Comparison of ENCODE assay signal across 20 mouse cellular contexts in genomic region chr12:105064168-105064567, GRCm38 (mm10). TPM values are rescaled to one million over a fixed set of nuclear protein-coding genes. Genes with fewer than 3 reads are reported as not detected.
DNase-seq lines count a peak whose midpoint lies in the region; ATAC-seq and TF ChIP-seq lines count a peak whose summit lies in the region.
"Had no signal": no experiment of that assay in that cellular context is flagged by ENCODE, and none has a peak within 500 bp of the region (broad histone marks: within the 10 kb centered on the region; RNA-seq: fewer than 3 reads in every experiment).

No protein-coding gene starts in this region.

- no peak overlapping the region for H3K4me2 ChIP-seq in midbrain, embryonic 12.5 days (replicated peaks)
- H3K4me2 ChIP-seq in midbrain, postnatal 0 days (ENCODE audit: low read depth, low read length, poor library complexity, severe bottlenecking): no peak overlapping the region
- H3K4me2 ChIP-seq in neural tube, embryonic 15.5 days: no peak overlapping the region
- H3K4me2 ChIP-seq: heart, embryonic 12.5 days; kidney, embryonic 15.5 days; limb, embryonic 13.5 days; liver, embryonic 12.5 days had no signal

- H3K4me1 ChIP-seq in midbrain, embryonic 12.5 days: peaks cover 3% of the 10 kb centered on the region; the same call in 1 of the 2 replicates
- no peaks in the 10 kb centered on the region for H3K4me1 ChIP-seq in midbrain, postnatal 0 days (ENCODE audit: insufficient read depth, low read length)
- peaks cover 13% of the 10 kb centered on the region for H3K4me1 ChIP-seq in neural tube, embryonic 15.5 days
- H3K4me1 ChIP-seq: heart, embryonic 12.5 days; kidney, embryonic 15.5 days; liver, embryonic 12.5 days had no signal

- peak; percentile 78 for ATAC-seq in frontal cortex, adult (ENCODE audit: low TSS enrichment)
- no peak for ATAC-seq in midbrain, embryonic 12.5 days (ENCODE audit: low FRiP score, low read depth)
- no peak for ATAC-seq in midbrain, postnatal 0 days (ENCODE audit: low FRiP score)
- no peak; the same call in 1 of the 2 replicates for ATAC-seq in neural tube, embryonic 15.5 days (ENCODE audit: low FRiP score)

- no peak for DNase-seq in frontal cortex, postnatal 25 days (ENCODE audit: low spot score in 2 of 2)
- no peak for DNase-seq in midbrain, postnatal 0 days (ENCODE audit: low spot score)
- DNase-seq in brain, adult 2 months (ENCODE audit: low read depth, low spot score): peak; percentile 53
- no peak for DNase-seq in adrenal gland, adult 18-20 months (ENCODE audit: low spot score in 2 of 2)
- DNase-seq: adrenal gland, adult 2 months; cerebellum, adult 11-12 months; gastrocnemius, postnatal 10 days; heart, postnatal 14 days; kidney, adult 11 months; kidney, postnatal 36 days; lung, adult 18-20 months; thymus, adult 2 months had no signal

- no peak overlapping the region for H3K9ac ChIP-seq in midbrain, embryonic 12.5 days (replicated peaks)
- no peak overlapping the region for H3K9ac ChIP-seq in midbrain, postnatal 0 days (replicated peaks; ENCODE audit: low read length, poor library complexity, severe bottlenecking)
- no peak overlapping the region for H3K9ac ChIP-seq in neural tube, embryonic 15.5 days (replicated peaks)
- H3K9ac ChIP-seq: heart, embryonic 12.5 days; kidney, embryonic 15.5 days; liver, embryonic 12.5 days had no signal

- no peaks in the 10 kb centered on the region for H3K9me3 ChIP-seq in midbrain, embryonic 12.5 days
- H3K9me3 ChIP-seq in midbrain, postnatal 0 days (ENCODE audit: low read length): no peaks in the 10 kb centered on the region
- no peaks in the 10 kb centered on the region for H3K9me3 ChIP-seq in neural tube, embryonic 15.5 days (replicated peaks)
- H3K9me3 ChIP-seq: forebrain, embryonic 10.5 days; heart, embryonic 12.5 days; kidney, embryonic 15.5 days; limb, embryonic 13.5 days; liver, embryonic 12.5 days had no signal

- H3K4me3 ChIP-seq in midbrain, embryonic 12.5 days: no peak overlapping the region
- no peak overlapping the region for H3K4me3 ChIP-seq in midbrain, postnatal 0 days (ENCODE audit: low read depth, low read length)
- no peak overlapping the region for H3K4me3 ChIP-seq in neural tube, embryonic 15.5 days (replicated peaks)
- H3K4me3 ChIP-seq: forebrain, embryonic 10.5 days; heart, embryonic 12.5 days; kidney, embryonic 15.5 days; limb, embryonic 13.5 days; liver, embryonic 12.5 days had no signal

- WGBS in midbrain, embryonic 12.5 days: 79% methylated on average over 4 of the region's 4 CpGs
- WGBS in midbrain, postnatal 0 days: 85% methylated on average over 4 of the region's 4 CpGs
- 82% methylated on average over 4 of the region's 4 CpGs for WGBS in neural tube, embryonic 15.5 days

- 0 out of 2 replicates have a peak overlapping the region, but pooled peaks have one; percentile 49 for H3K27ac ChIP-seq in midbrain, embryonic 12.5 days (replicated peaks)
- no peak overlapping the region for H3K27ac ChIP-seq in midbrain, postnatal 0 days (ENCODE audit: low read depth, low read length)
- H3K27ac ChIP-seq in neural tube, embryonic 15.5 days (replicated peaks): peak overlapping the region; percentile 78
- H3K27ac ChIP-seq: forebrain, embryonic 10.5 days; kidney, embryonic 15.5 days; limb, embryonic 13.5 days; liver, embryonic 12.5 days had no signal

- H3K27me3 ChIP-seq in midbrain, embryonic 12.5 days: no peaks in the 10 kb centered on the region
- no peaks in the 10 kb centered on the region for H3K27me3 ChIP-seq in midbrain, postnatal 0 days (ENCODE audit: insufficient read depth, low read length)
- no peaks in the 10 kb centered on the region for H3K27me3 ChIP-seq in neural tube, embryonic 15.5 days (replicated peaks)
- H3K27me3 ChIP-seq: heart, embryonic 12.5 days; kidney, embryonic 15.5 days; limb, embryonic 13.5 days; liver, embryonic 12.5 days had no signal

- H3K36me3 ChIP-seq in midbrain, embryonic 12.5 days: no peaks in the 10 kb centered on the region
- no peaks in the 10 kb centered on the region for H3K36me3 ChIP-seq in midbrain, postnatal 0 days (ENCODE audit: insufficient read depth, low read length)
- no peaks in the 10 kb centered on the region for H3K36me3 ChIP-seq in neural tube, embryonic 15.5 days
- H3K36me3 ChIP-seq: forebrain, embryonic 10.5 days; heart, embryonic 12.5 days; kidney, embryonic 15.5 days; limb, embryonic 13.5 days; liver, embryonic 12.5 days had no signal

- no peak for TF ChIP-seq CTCF in midbrain, postnatal 0 days (IDR thresholded peaks at IDR 0.05)

RNA-seq across cellular contexts. Expression of gene Glrx5, which starts 31.7 kb away (rescaled TPM):
- 161 and 165 TPM in 2 replicates for polyA plus RNA-seq in midbrain, embryonic 12.5 days (2016; fragmentation: Nextera tagmentation; extraction: Ambion mirVana)
- total RNA-seq in midbrain, postnatal 0 days (2014; rRNA removed): 35.8 and 50.9 TPM in 2 replicates
- polyA plus RNA-seq in midbrain, postnatal 0 days (2015; fragmentation: Nextera tagmentation; extraction: Ambion mirVana): 175 and 185 TPM in 2 replicates
- 174 and 186 TPM in 2 replicates for polyA plus RNA-seq in neural tube, embryonic 15.5 days (2015; fragmentation: Nextera tagmentation; extraction: Ambion mirVana)
- 100 to 1,000 TPM; 115 to 227 TPM for total RNA-seq in adrenal gland, adult 18-20 months (2021)

RNA-seq across cellular contexts. Expression of gene Syne3, which starts 54.6 kb away (rescaled TPM):
- 0.14 and 0.18 TPM in 2 replicates for polyA plus RNA-seq in midbrain, embryonic 12.5 days (2016; fragmentation: Nextera tagmentation; extraction: Ambion mirVana)
- total RNA-seq in midbrain, postnatal 0 days (2014; rRNA removed): 0.93 and 1.4 TPM in 2 replicates
- 0.44 and 0.85 TPM in 2 replicates for polyA plus RNA-seq in midbrain, postnatal 0 days (2015; fragmentation: Nextera tagmentation; extraction: Ambion mirVana)
- 0.28 and 0.66 TPM in 2 replicates for polyA plus RNA-seq in neural tube, embryonic 15.5 days (2015; fragmentation: Nextera tagmentation; extraction: Ambion mirVana)
- 10 to 100 TPM in 1 of 2 experiments, 1 to 10 TPM in 1; 9.3 to 11.4 TPM for total RNA-seq in adrenal gland, adult 18-20 months (2021)
